Mouse (Mus musculus) layer of hippocampus, adult 2 months (tissue): ENCODE measurements around the gene Adat1. TPM values are rescaled to one million over a fixed set of nuclear protein-coding genes. Genes with fewer than 3 reads are reported as not detected.
A peak's percentile ranks its signal among the peaks of the same experiment; 100 is the strongest.

ENCODE experiments used
- DNase-seq, 2 experiments: peaks; one replicate each; pipeline ENCODE4 v3.0.0; 2022; ENCODE audit warnings: low spot score in 2 of 2
- H3K27ac ChIP-seq: fragments of 200-600 bp; 2 replicates; pipeline ENCODE4 v1.8.1; 2022
- H3K4me3 ChIP-seq: fragments of 200-600 bp; 2 replicates; pipeline ENCODE4 v1.8.1; 2022; ENCODE audit warnings: mild to moderate bottlenecking
- CTCF ChIP-seq: fragments of 200-600 bp; conservative IDR thresholded peaks from 2 replicates; pipeline ENCODE4 v1.8.1; 2022; ENCODE audit warnings: antibody characterized with exemption, mild to moderate bottlenecking, moderate library complexity
- long read RNA-seq, 2 experiments: library from polyadenylated mRNA; stranded (forward); transcript quantifications; one replicate each; pipeline ENCODE4 v2.0.0; 2021; ENCODE audit warnings: borderline mapping rate in 2 of 2
- total RNA-seq, 2 experiments: library from RNA; stranded (reverse); gene quantifications; 2 replicates each; pipeline ENCODE4 v1.2.3; 2021

Gene Adat1
- 1 to 10 TPM; 6.9 TPM for total RNA-seq
- long read RNA-seq, experiment 1, partial matches to known transcripts, result 4 of 11 reads
- long read RNA-seq, experiment 1, other reads (novel, unspliced or antisense), result 4 of 11 reads
- long read RNA-seq, experiment 2, partial matches to known transcripts, result 4 of 15 reads
- long read RNA-seq, experiment 2, other reads (novel, unspliced or antisense), result 9 of 15 reads

- peak; percentile 88 to 91 for DNase-seq
- TF ChIP-seq CTCF, result peak; percentile 45
- H3K4me3 ChIP-seq, result peak within 1 kb of the TSS; percentile 92
- H3K27ac ChIP-seq, result peak within 1 kb of the TSS; percentile 90
Observed at GRCm38 (mm10) chr8:111992013-111992702, at the start of gene Adat1. Gene Adat1 (minus strand): TSS chr8:111992302.

DNA sequence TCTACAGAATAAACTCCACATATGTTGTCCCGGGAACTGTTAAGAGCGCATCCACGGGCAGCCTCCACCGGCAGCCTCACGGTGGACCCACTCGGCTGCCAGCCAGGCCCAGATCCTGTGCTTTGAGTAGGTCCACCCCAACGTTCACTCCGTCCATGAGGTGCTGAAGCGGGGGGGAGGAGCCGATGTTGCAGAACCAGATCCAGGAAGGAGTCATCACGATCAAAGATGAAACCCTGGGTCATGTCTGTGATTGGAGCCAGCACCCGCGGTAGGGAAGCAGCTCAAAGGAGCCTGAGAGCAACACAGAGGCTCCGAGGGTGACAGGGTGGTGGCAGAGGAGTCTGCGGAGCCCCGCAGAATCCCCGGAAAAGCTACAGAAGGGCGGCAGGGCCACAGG lies 45.4 kb upstream of the Adat1 start:
- no peak for DNase-seq
- H3K4me3 ChIP-seq, result no peak overlapping the region
- no peak for TF ChIP-seq CTCF
- no peak overlapping the region for H3K27ac ChIP-seq

- DNase-seq, result peak in 1 of 2 experiments; percentile 22
- no peak overlapping the region for H3K4me3 ChIP-seq
- TF ChIP-seq CTCF, result peak; percentile 87
- H3K27ac ChIP-seq, result no peak overlapping the region
Observed at GRCm38 (mm10) chr8:112034603-112035002, 42.5 kb upstream of the Adat1 start.

- TF ChIP-seq CTCF, result no peak
Observed at GRCm38 (mm10) chr8:112033071-112033470, 41.0 kb upstream of the Adat1 start.

GRCm38 (mm10) chr8:112030663-112031062 lies 38.6 kb upstream of the Adat1 start:
- Histone ChIP-seq H3K27ac (no peak overlapping the region), H3K4me3 (no peak overlapping the region)
- no peak for DNase-seq
- TF ChIP-seq CTCF, result no peak

More at GRCm38 (mm10) chr8:112033071-112033470, 41.0 kb upstream of the Adat1 start:
- no peak overlapping the region for H3K4me3 ChIP-seq
- no peak for DNase-seq
- no peak overlapping the region for H3K27ac ChIP-seq

- Histone ChIP-seq H3K4me3 (no peak overlapping the region), H3K27ac (no peak overlapping the region)
- DNase-seq, result no peak
- TF ChIP-seq CTCF, result no peak
Observed at GRCm38 (mm10) chr8:112029455-112029854, 37.4 kb upstream of the Adat1 start.

DNA sequence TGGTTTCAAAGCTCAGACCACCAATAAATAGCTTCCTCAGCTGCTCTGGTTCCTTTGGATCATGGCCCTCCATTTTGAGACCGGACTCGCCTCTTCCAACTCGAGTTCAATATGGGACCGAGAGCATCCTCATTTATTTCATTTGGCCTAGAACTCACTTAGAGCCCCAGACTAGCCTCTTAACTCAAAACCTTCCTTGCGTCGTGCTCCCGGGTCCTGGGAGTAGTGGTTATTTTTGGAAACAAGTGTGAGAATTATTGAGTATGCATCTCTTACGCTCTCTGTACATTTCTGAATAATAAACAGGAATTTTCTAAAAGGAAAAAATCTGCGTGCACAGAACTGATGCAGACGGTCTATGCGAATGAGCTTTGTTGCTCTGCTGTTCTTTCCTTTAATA lies 22.8 kb upstream of the Adat1 start, which contains the start of gene Gm6793:
Gm6793 (minus strand) TSS at position 101 of the 400 bp plus-strand sequence.
- Histone ChIP-seq H3K27ac (no peak within 1 kb of the TSS), H3K4me3 (no peak within 1 kb of the TSS)
- TF ChIP-seq CTCF, result no peak
- DNase-seq, result no peak

DNA sequence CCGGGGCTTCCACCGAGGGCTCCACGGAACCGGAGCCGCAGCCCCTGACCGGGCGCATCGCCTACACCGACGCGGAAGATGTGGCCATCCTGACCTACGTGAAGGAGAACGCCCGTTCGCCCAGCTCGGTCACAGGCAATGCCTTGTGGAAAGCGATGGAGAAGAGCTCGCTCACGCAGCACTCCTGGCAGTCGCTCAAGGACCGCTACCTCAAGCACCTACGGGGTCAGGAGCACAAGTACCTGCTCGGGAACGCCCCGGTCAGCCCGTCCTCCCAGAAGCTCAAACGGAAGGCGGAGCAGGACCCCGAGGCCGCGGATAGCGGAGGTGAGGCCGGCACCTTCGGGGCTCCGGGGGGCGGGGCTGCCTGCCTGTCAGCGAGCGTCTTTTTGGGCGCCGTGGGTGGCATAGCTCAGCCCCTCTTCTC lies 19.7 kb upstream of the Adat1 start:
- H3K27ac ChIP-seq, result peak overlapping the region; percentile 93
- no peak for TF ChIP-seq CTCF
- DNase-seq, result peak in 1 of 2 experiments; percentile 27

GRCm38 (mm10) chr8:112010997-112011815 lies 19.1 kb upstream of the Adat1 start, which contains the start of the genes Kars and Terf2ip:
Gene Kars (minus strand): TSS chr8:112011323.
Gene Terf2ip (plus strand): TSS chr8:112011398.
- TF ChIP-seq CTCF, result peak; percentile 18; the same call in 1 of the 2 replicates

More for the DNA sequence above, 19.7 kb upstream of the Adat1 start:
- peak overlapping the region; percentile 85 for H3K4me3 ChIP-seq

GRCm38 (mm10) chr8:112009558-112009957 lies 17.5 kb upstream of the Adat1 start:
- no peak for DNase-seq
- H3K27ac ChIP-seq, result no peak overlapping the region
- TF ChIP-seq CTCF, result no peak
- no peak overlapping the region for H3K4me3 ChIP-seq

More at GRCm38 (mm10) chr8:112010997-112011815, 19.1 kb upstream of the Adat1 start, which contains the start of the genes Kars and Terf2ip:
- peak; percentile 91 to 92 for DNase-seq
- Histone ChIP-seq H3K4me3 (peak within 1 kb of the TSS; percentile 85), H3K27ac (peak within 1 kb of the TSS; percentile 93)

GRCm38 (mm10) chr8:112007669-112008068 lies 15.6 kb upstream of the Adat1 start:
- DNase-seq, result no peak
- no peak overlapping the region for H3K27ac ChIP-seq
- TF ChIP-seq CTCF, result no peak
- H3K4me3 ChIP-seq, result no peak overlapping the region

- TF ChIP-seq CTCF, result no peak
- no peak overlapping the region for H3K4me3 ChIP-seq
- H3K27ac ChIP-seq, result peak overlapping the region; percentile 51; the same call in 1 of the 2 replicates
- DNase-seq, result peak in 1 of 2 experiments; percentile 74
Observed at GRCm38 (mm10) chr8:112005601-112006000, 13.5 kb upstream of the Adat1 start.
